Mouse (Mus musculus) ES-E14 (cell line): Measurements from ENCODE around the gene Rbm47.

Experiments used
- CHD2 ChIP-seq: IDR thresholded peaks from 2 replicates; pipeline ENCODE4 v1.6.1; 2014; ENCODE audit warnings: mild to moderate bottlenecking, low read depth, low read length, inconsistent platforms
- HCFC1 ChIP-seq: IDR thresholded peaks from 2 replicates; pipeline ENCODE4 v1.6.1; 2012; ENCODE audit warnings: low read length, inconsistent platforms, borderline replicate concordance; ENCODE audit not compliant: insufficient read depth
- MAFK ChIP-seq: IDR thresholded peaks from 2 replicates; pipeline ENCODE4 v1.6.1; 2014; ENCODE audit warnings: mild to moderate bottlenecking, low read depth, low read length, inconsistent platforms; ENCODE audit not compliant: insufficient read depth
- ZC3H11A ChIP-seq: IDR thresholded peaks from 2 replicates; pipeline ENCODE4 v1.6.1; 2012; ENCODE audit warnings: low read depth, mild to moderate bottlenecking, inconsistent platforms, low read length, borderline replicate concordance
- ZNF384 ChIP-seq: IDR thresholded peaks from 2 replicates; pipeline ENCODE4 v1.6.1; 2012; ENCODE audit warnings: low read depth, low read length, inconsistent platforms

DNA sequence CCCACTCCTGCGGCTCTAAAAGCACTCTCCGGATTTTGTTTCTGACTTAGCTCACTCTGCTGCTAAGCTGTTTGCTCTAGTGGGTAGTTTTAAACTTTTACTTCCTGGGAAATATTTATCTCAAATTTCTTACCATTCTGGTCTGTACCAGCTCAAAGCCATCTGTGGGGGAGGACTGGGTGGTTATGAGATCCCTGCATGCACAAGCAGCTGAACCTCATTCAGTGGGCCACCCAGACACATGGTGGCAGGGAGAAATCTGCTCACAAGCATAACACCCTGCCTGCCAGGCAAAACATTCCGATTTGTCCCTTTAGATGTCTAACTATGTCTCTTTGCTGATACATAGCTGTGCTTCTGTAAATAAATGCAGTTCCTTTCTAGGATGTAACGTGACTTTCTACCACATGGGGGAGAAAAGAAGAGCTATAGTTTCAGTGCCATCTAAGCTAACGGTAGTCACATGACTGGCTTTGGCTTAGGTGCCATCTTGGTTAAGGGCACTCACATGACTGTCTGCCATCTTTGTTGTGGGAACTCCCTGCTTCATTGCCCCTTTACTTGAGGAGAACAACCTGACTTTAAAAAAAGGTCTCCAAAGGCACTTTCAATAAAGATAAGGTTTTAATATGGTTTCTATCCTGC lies 36.7 kb upstream of the Rbm47 start:
- TF ChIP-seq MAFK (no peak), HCFC1 (peak; percentile 80; the same call in 1 of the 2 replicates), CHD2 (no peak), ZC3H11A (no peak), ZNF384 (no peak)
